Mouse (Mus musculus) hindbrain, postnatal 0 days (tissue): ENCODE measurements around the gene Aknad1. TPM values are rescaled to one million over a fixed set of nuclear protein-coding genes. Genes with fewer than 3 reads are reported as not detected.

Experiments used
- ATAC-seq: fragments of 200-750 bp; cut with Nextera tagmentation; 2 replicates; pipeline ENCODE4 v1.8.0; 2017; ENCODE audit warnings: mild to moderate bottlenecking, moderate TSS enrichment, moderate library complexity
- DNase-seq: peaks from one replicate; pipeline ENCODE4 v3.0.0-alpha.2; 2015; ENCODE audit warnings: low spot score
- H3K27ac ChIP-seq: fragments of 300-500 bp; sonication (generic); 2 replicates; pipeline ENCODE4 v1.5.1; 2014; ENCODE audit warnings: mild to moderate bottlenecking
- H3K27me3 ChIP-seq: fragments of 300-500 bp; sonication (generic); 2 replicates; pipeline ENCODE4 v1.6.1; 2014; ENCODE audit warnings: low read length, mixed read lengths; ENCODE audit not compliant: insufficient read depth
- H3K36me3 ChIP-seq: fragments of 300-500 bp; sonication (generic); 2 replicates; pipeline ENCODE4 v1.6.1; 2014; ENCODE audit warnings: low read length, mixed read lengths; ENCODE audit not compliant: insufficient read depth
- H3K4me1 ChIP-seq: fragments of 300-500 bp; sonication (generic); 2 replicates; pipeline ENCODE4 v1.6.1; 2014; ENCODE audit warnings: antibody characterized with exemption, low read length, mixed read lengths; ENCODE audit not compliant: insufficient read depth
- H3K4me2 ChIP-seq: fragments of 300-500 bp; sonication (generic); 2 replicates; pipeline ENCODE4 v1.6.1; 2014; ENCODE audit warnings: low read depth, mild to moderate bottlenecking, low read length, moderate library complexity, mixed read lengths
- H3K4me3 ChIP-seq: fragments of 300-500 bp; sonication (generic); 2 replicates; pipeline ENCODE4 v1.5.1; 2014; ENCODE audit warnings: low read length
- H3K9ac ChIP-seq: fragments of 300-500 bp; sonication (generic); replicated peaks from 2 replicates; pipeline ENCODE4 v1.6.1; 2014; ENCODE audit warnings: mild to moderate bottlenecking, low read length, moderate library complexity, mixed read lengths
- H3K9me3 ChIP-seq: fragments of 300-500 bp; sonication (generic); 2 replicates; pipeline ENCODE4 v1.6.1; 2016; ENCODE audit warnings: low read length, mixed read lengths
- CTCF ChIP-seq: IDR thresholded peaks from 2 replicates; pipeline ENCODE4 v1.5.1; 2016; ENCODE audit warnings: antibody characterized with exemption, control low read depth, low read depth
- WGBS: fragments of 180-500 bp; shearing (Covaris S2); extraction: QIAGEN DNeasy Blood & Tissue Kit; methylation state at CpG from one replicate; pipeline ENCODE4 v1.1.7; 2014; 5-methylcytosine and 5-hydroxymethylcytosine counted together
- polyA plus RNA-seq: library from polyadenylated mRNA; unstranded; fragments of >200 nt; fragmentation: Nextera tagmentation; extraction: Ambion mirVana; gene quantifications from 2 replicates; pipeline ENCODE4 v1.2.1, GENCODE M21; 2015
- total RNA-seq: library from RNA; depleted of rRNA; stranded (reverse); fragments of >200 nt; gene quantifications from 2 replicates; pipeline ENCODE4 v1.2.3, GENCODE M21; 2014

Gene Aknad1
- total and polyA plus RNA-seq, 2 experiments from 2014 or later, result not detected

DNA sequence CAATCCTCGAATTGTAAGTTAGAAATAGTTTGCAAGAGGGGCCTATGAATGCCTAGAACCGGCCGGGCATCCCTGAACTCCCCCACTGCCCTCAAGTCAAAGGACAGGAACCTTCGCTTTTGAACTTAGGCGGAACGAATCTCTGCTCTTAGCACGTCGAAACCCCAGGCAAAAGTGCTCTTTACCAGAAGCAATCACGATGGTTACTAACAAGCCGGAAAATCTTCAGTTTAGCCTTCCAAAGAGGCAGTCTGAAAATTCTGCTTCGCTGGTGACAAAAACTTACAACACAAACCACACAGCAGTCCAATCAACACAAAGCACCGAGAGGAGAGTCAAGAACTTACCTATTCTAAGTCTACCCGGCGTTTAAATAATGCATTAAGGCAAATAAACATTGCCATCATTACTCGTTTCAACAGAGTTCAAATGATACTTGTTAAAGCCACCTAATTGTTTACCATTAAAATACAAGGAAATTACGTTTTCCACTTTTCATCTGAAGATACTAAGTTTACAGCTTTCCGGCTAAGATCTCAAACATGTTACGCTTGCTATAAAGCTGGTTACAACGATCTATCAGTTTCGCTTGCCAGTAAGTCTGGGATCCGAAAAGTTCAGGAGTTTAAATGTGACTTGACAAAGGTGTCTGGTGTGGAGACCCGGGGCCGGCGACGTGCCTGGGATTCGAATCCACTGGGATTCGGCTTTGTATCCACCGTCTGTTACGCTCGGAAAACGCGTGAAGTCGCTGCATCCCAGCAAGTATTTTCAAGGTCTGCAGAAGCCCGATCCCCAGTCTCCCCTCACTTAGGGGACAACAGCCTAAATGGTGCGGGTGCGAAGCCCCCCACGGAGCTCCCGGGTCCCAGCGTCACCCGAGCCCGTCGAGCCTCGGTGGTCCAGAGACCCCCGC lies 18.1 kb upstream of the Aknad1 start:
- Histone ChIP-seq H3K4me3 (peak overlapping the region; percentile 68), H3K27me3 (no peaks in the 10 kb centered on the region), H3K36me3 (no peaks in the 10 kb centered on the region), H3K27ac (peak overlapping the region; percentile 85), H3K4me2 (peak overlapping the region; percentile 72), H3K9ac (peak overlapping the region; percentile 67), H3K9me3 (no peaks in the 10 kb centered on the region), H3K4me1 (no peaks in the 10 kb centered on the region)
- DNase-seq (peak; percentile 82), ATAC-seq (no peak)
- under 1% methylated on average over 44 of the region's 44 CpGs for whole genome bisulfite sequencing
- peak; percentile 43 for TF ChIP-seq CTCF

DNA sequence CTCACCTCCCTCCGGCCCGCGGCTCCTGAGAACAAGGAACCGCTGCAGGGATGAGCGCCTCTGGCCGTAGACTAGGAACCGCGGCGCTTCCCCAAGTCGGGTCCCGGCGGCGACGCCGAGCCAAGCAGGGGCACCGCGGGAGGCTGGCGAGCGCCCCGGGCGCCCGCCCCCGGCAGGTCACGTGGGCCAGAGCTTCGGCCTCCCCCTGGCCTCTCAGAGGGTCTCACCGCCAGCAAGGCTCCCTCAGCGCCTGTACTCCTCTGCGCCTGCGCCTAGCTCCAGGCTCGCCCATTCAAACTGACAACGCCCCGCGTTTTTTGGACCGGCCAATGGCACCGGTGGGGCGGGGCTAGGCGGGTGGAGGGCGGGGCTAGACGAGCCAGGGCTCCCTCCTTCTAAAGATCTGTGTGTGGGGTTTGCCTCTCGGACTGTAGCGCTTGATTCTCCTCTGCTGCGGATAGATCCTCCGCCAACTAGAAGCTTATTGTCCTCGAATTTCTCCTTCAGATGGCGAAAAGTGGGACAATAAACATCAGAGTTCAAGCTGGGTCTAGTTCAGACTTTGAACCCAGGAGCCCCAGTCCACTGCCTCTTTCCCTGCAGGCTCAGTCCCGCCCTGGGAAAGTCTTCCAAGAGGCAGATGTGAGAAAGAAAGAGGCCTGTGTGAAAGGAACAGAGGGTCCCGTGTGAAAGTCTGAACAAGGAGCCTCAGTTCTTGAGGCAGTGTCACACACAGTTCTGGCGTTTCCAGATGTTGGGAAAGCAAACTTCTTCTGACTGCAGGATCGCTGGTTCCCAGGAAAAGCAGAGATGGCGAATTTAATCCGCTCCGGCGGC lies 17.2 kb upstream of the Aknad1 start, which contains the start of gene Gpsm2:
Gpsm2 (minus strand) TSS at position 274 of the 837 bp plus-strand sequence.
- no peaks in the 10 kb centered on the region for H3K9me3 ChIP-seq
- 4% methylated on average over 48 of the region's 53 CpGs for WGBS
- peak within 1 kb of the TSS; percentile 67 for H3K9ac ChIP-seq
- peak within 1 kb of the TSS; percentile 68 for H3K4me3 ChIP-seq
- H3K27me3 ChIP-seq, result no peaks in the 10 kb centered on the region
- TF ChIP-seq CTCF, result no peak
- ATAC-seq (peak; percentile 99), DNase-seq (peak; percentile 98)
- peak within 1 kb of the TSS; percentile 72 for H3K4me2 ChIP-seq
- peak within 1 kb of the TSS; percentile 85 for H3K27ac ChIP-seq
- H3K36me3 ChIP-seq, result no peaks in the 10 kb centered on the region
- H3K4me1 ChIP-seq, result no peaks in the 10 kb centered on the region

DNA sequence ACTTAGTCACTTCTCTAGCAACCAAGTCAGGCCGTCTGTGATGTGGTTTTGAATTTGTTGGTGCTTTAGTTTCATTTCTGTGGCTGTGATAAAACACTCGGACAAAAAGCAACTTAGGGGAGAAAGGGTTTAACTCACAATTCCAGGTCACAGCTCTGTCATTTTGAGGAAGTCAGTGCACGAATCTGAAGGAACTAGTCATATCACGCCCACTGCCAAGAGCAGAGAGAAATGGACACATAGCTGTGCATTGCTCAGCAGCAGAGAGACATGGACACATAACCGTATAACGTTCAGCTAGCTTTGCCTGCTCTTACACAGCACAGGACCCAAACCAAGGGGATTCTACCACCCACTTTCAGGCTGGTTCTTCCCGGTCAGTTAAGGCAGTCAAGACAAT lies 13.0 kb upstream of the Aknad1 start:
- DNase-seq, result no peak
- H3K27ac ChIP-seq, result no peak overlapping the region

DNA sequence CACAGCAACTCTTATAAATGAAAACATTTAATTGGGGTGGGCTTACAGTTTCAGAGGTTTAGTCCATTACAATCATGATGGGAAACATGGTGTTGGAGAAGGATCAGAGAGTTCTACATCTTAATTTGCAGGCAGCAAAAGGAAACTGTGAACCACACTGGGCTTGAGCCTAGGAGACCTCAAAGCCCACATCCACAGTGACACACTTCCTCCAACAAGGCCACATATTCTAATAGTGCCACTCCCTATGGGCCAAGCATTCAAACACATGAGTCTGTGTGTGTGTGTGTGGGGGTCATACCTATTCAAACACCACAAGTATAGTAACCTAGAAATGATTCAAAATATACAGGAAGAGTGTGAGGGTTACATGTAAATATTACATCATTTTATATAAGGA lies 12.1 kb upstream of the Aknad1 start:
- H3K4me1 ChIP-seq, result no peaks in the 10 kb centered on the region
- no peak overlapping the region for H3K4me3 ChIP-seq
- no peak for ATAC-seq
- H3K4me2 ChIP-seq, result no peak overlapping the region
- H3K27me3 ChIP-seq, result no peaks in the 10 kb centered on the region
- DNase-seq, result no peak
- no peak overlapping the region for H3K27ac ChIP-seq
- no peaks in the 10 kb centered on the region for H3K9me3 ChIP-seq
- TF ChIP-seq CTCF, result no peak
- H3K9ac ChIP-seq, result no peak overlapping the region
- H3K36me3 ChIP-seq, result no peaks in the 10 kb centered on the region

More for the DNA sequence above, 13.0 kb upstream of the Aknad1 start:
- Histone ChIP-seq H3K36me3 (no peaks in the 10 kb centered on the region), H3K4me1 (no peaks in the 10 kb centered on the region), H3K27me3 (no peaks in the 10 kb centered on the region), H3K4me2 (no peak overlapping the region), H3K4me3 (no peak overlapping the region), H3K9me3 (no peaks in the 10 kb centered on the region), H3K9ac (no peak overlapping the region)
- WGBS, result 93% methylated on average over 7 of the region's 7 CpGs
- no peak for ATAC-seq
- no peak for TF ChIP-seq CTCF

DNA sequence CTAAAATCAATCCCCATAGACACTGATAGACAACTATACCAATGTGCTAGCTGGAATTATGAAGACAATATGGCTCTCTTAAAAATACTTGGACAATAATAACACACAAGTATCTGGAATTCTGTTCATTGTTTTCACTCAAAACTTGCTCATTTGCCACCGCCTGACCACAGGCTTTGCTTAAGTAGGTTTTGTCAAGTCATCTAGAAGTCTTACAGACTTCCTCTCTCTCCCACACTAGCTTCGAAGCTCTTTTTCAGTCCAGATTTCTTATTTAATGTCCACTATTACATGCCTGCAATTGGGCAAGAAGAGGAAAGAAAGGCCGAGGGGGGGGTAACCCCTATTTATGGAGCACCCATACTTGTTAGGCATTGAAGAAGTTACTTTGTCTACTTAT lies 11.7 kb upstream of the Aknad1 start:
- no peak overlapping the region for H3K9ac ChIP-seq
- no peak for TF ChIP-seq CTCF

DNA sequence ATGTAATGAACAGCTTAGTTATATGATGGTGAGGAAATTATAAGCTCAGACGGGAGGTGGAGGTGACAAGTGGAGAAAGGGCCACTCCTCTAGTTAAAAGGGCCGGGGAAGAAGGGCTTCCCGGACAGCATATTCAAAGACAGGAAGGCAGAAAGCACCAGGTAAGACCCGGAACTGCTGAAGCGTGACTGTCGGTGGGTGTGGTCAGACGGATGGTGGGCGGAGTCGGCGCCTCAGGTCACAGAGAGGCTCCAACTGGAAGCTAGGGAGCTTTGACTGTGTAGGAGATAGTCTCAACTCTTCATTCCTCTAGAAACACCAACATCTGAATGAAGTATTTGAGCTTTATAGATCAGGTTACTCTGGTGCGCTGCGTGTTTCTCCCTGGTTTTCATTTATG lies 9.1 kb upstream of the Aknad1 start:
- Histone ChIP-seq H3K4me1 (no peaks in the 10 kb centered on the region), H3K9me3 (no peaks in the 10 kb centered on the region), H3K27ac (no peak overlapping the region), H3K9ac (no peak overlapping the region), H3K4me3 (no peak overlapping the region), H3K36me3 (no peaks in the 10 kb centered on the region), H3K27me3 (no peaks in the 10 kb centered on the region), H3K4me2 (no peak overlapping the region)
- DNase-seq (no peak), ATAC-seq (no peak)
- WGBS, result 46% methylated on average over 12 of the region's 12 CpGs
- no peak for TF ChIP-seq CTCF

More for the DNA sequence above, 11.7 kb upstream of the Aknad1 start:
- no peaks in the 10 kb centered on the region for H3K27me3 ChIP-seq
- WGBS, result 95% methylated on average over 3 of the region's 3 CpGs
- no peak overlapping the region for H3K4me2 ChIP-seq
- DNase-seq (no peak), ATAC-seq (no peak)
- no peak overlapping the region for H3K4me3 ChIP-seq
- H3K9me3 ChIP-seq, result no peaks in the 10 kb centered on the region
- no peaks in the 10 kb centered on the region for H3K36me3 ChIP-seq
- no peak overlapping the region for H3K27ac ChIP-seq
- no peaks in the 10 kb centered on the region for H3K4me1 ChIP-seq
